Mouse (Mus musculus): ENCODE results near the gene Ndufb3. TPM values are rescaled to one million over a fixed set of nuclear protein-coding genes. Genes with fewer than 3 reads are reported as not detected.
"Not testable (repeated sequence)": the region's sequence is repeated elsewhere in the genome, so short reads cannot be mapped to it uniquely, and the experiment has no call there.

The Ndufb3 gene
- polyA plus RNA-seq, 1 experiment from 2014 or later, result 157 TPM

DNA sequence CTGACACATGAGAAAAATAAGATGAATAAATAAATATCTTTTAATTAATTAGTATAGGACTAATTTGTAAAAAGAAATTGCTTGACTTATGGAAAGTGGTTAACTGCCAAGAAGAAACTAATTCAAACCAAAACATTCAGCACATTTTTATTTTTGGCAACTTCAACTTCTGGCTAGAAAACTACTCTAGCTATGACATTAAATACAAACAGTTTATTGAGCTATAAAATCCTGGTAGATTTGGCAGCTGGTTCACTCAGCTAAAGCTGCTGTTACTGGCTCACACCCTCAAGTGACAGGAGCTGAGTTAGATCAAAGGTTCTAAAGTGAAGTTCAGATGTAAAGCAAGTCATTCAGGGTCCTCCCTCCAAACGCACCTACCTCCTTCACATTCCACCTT lies 3.6 kb upstream of the Ndufb3 start:
- Histone ChIP-seq H3K36me3 (ENCODE audit: control insufficient read depth, insufficient read depth, low read length) (no peaks in the 10 kb centered on the region), H3K27ac (ENCODE audit: low read depth, low read length) (no peak overlapping the region), H3K4me2 (no peak overlapping the region), H3K27me3 (ENCODE audit: control insufficient read depth, insufficient read depth, low read length) (no peaks in the 10 kb centered on the region), H3K4me1 (ENCODE audit: control insufficient read depth, insufficient read depth, low read length) (peaks cover 9% of the 10 kb centered on the region), H3K4me3 (ENCODE audit: low read depth, low read length) (no peak overlapping the region), H3K9ac (ENCODE audit: low read length) (no peak overlapping the region), H3K9me3 (ENCODE audit: control insufficient read depth, low read length) (no peaks in the 10 kb centered on the region)
- ATAC-seq (ENCODE audit: low FRiP score) (no peak), DNase-seq (ENCODE audit: low spot score, missing footprints) (no peak)
- WGBS, result 74% methylated on average over 1 of the region's 1 CpGs

DNA sequence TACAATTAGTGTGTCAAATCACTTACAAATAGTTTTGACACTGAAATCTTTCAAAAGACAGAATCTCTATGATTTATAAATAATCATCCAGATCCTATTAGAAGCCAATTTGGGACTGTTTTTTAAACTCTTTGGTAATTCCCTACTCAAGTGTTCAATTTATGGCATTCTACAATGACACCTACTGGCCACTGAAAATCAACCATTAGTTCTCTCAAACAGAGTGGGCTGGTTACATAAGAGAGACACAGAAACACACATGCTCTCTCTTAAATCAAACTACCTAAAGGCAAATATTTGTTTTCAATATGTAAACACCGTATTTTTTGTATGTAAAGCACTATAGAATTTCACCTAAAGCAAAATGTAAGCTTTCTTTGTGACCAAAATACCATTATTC lies 1.9 kb upstream of the Ndufb3 start:
- ATAC-seq (ENCODE audit: low FRiP score) (no peak), DNase-seq (ENCODE audit: low spot score, missing footprints) (no peak)
- Histone ChIP-seq H3K36me3 (ENCODE audit: control insufficient read depth, insufficient read depth, low read length) (no peaks in the 10 kb centered on the region), H3K9ac (ENCODE audit: low read length) (no peak overlapping the region), H3K4me1 (ENCODE audit: control insufficient read depth, insufficient read depth, low read length) (peaks cover 9% of the 10 kb centered on the region), H3K4me2 (no peak overlapping the region), H3K4me3 (ENCODE audit: low read depth, low read length) (no peak overlapping the region), H3K9me3 (ENCODE audit: control insufficient read depth, low read length) (no peaks in the 10 kb centered on the region), H3K27ac (ENCODE audit: low read depth, low read length) (no peak overlapping the region), H3K27me3 (ENCODE audit: control insufficient read depth, insufficient read depth, low read length) (no peaks in the 10 kb centered on the region)
- 78% methylated on average over 1 of the region's 1 CpGs for WGBS

DNA sequence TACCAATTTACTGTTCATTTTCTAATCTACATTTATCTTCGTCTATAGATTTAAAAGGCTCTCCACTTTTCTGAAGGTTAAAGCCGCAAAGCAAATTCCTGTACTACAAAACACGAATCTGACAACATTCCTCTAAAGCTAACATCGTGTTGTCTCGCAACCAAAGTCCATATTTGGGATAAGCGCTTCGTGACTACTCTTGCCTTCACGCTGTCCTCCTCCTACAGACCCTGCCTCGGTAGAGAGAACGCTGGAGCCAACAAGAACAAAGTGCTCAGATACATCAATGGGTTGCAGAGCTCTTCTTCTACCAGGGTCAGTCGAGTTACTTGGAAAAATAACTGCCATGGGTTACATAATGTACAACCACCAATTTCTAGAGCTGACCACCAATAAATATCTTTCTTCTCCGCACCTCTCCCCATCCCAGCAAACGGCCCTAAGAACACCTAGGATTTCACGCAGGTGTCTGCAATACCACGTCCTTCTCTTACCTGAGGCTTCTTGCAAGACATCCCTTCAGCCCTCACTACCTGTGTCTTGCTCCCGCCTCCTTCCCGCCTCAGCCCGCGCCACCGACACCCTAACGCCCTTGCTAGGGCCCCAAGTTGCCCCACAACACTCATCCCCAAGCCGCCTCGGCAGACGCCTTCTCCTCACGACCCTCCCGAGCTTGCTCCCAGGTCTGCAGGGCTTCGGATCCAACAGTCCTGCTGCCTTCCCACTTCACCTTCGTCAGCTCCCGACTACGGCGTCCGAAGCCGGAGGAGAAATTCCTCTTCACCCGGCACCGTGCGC lies 612 bp upstream of the Ndufb3 start:
- peak; percentile 84 for ATAC-seq (ENCODE audit: low FRiP score)
- H3K27ac ChIP-seq (ENCODE audit: low read depth, low read length), result no peak overlapping the region; the same call in 1 of the 2 replicates

DNA sequence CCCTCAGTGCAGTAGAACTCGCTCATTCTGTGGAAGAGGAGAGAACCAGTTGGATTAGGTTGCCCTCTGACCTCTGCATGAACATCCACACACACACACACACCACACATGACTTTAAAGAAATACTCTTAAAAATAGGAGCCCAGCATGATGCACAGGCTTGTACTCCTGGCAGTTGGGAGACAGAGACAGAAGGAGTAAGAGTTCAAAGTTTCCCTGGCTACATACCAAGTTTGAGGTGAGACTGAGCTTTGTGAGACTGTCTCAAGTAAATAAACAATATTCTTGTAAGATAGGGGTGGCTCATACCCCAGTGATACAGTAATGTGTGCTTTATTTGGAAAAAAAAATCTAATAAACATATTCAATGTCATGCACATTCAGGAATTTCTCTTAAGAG lies 1.3 kb downstream of the Ndufb3 start:
- Histone ChIP-seq H3K27ac (ENCODE audit: low read depth, low read length) (no peak overlapping the region), H3K36me3 (ENCODE audit: control insufficient read depth, insufficient read depth, low read length) (no peaks in the 10 kb centered on the region), H3K4me1 (ENCODE audit: control insufficient read depth, insufficient read depth, low read length) (peaks cover 9% of the 10 kb centered on the region), H3K9me3 (ENCODE audit: control insufficient read depth, low read length) (no peaks in the 10 kb centered on the region), H3K27me3 (ENCODE audit: control insufficient read depth, insufficient read depth, low read length) (no peaks in the 10 kb centered on the region), H3K4me2 (peak overlapping the region; percentile 71), H3K4me3 (ENCODE audit: low read depth, low read length) (no peak overlapping the region; the same call in 1 of the 2 replicates), H3K9ac (ENCODE audit: low read length) (no peak overlapping the region)
- 97% methylated on average over 1 of the region's 1 CpGs for WGBS
- DNase-seq (ENCODE audit: low spot score, missing footprints), result no peak
- no peak for ATAC-seq (ENCODE audit: low FRiP score)

More for the DNA sequence above, 612 bp upstream of the Ndufb3 start:
- Histone ChIP-seq H3K4me2 (peak overlapping the region; percentile 58), H3K27me3 (ENCODE audit: control insufficient read depth, insufficient read depth, low read length) (no peaks in the 10 kb centered on the region), H3K4me3 (ENCODE audit: low read depth, low read length) (peak overlapping the region; percentile 82), H3K9ac (ENCODE audit: low read length) (peak overlapping the region; percentile 72), H3K36me3 (ENCODE audit: control insufficient read depth, insufficient read depth, low read length) (no peaks in the 10 kb centered on the region), H3K9me3 (ENCODE audit: control insufficient read depth, low read length) (no peaks in the 10 kb centered on the region), H3K4me1 (ENCODE audit: control insufficient read depth, insufficient read depth, low read length) (peaks cover 9% of the 10 kb centered on the region)
- WGBS, result 7% methylated on average over 36 of the region's 36 CpGs
- DNase-seq (ENCODE audit: low spot score, missing footprints), result peak; percentile 91

DNA sequence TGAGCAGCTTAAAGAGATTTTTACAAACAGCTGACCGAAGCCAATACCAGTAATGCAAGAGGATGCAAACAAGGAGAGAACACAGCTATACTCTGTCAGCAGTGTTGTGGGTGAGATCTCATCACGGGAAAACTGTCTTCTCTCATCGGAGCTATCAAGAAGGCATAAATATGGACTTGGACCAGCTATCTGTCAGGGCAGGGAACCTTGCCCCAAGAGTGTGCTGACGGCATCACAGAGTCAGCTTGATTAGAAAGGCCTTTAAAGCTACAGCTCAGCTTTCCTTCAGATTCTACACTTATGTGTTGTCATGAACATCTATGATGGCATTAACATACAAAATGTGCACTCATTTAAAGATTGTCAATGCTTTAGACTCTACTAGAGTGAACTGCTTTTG lies 16.5 kb downstream of the Ndufb3 start:
- Histone ChIP-seq H3K4me3 (ENCODE audit: low read depth, low read length) (no peak overlapping the region), H3K36me3 (ENCODE audit: control insufficient read depth, insufficient read depth, low read length) (no peaks in the 10 kb centered on the region), H3K9ac (ENCODE audit: low read length) (no peak overlapping the region), H3K4me2 (no peak overlapping the region), H3K4me1 (ENCODE audit: control insufficient read depth, insufficient read depth, low read length) (no peaks in the 10 kb centered on the region), H3K9me3 (ENCODE audit: control insufficient read depth, low read length) (no peaks in the 10 kb centered on the region), H3K27ac (ENCODE audit: low read depth, low read length) (no peak overlapping the region), H3K27me3 (ENCODE audit: control insufficient read depth, insufficient read depth, low read length) (no peaks in the 10 kb centered on the region)
- no peak for ATAC-seq (ENCODE audit: low FRiP score)
- 82% methylated on average over 4 of the region's 4 CpGs for WGBS
- no peak for DNase-seq (ENCODE audit: low spot score, missing footprints)

DNA sequence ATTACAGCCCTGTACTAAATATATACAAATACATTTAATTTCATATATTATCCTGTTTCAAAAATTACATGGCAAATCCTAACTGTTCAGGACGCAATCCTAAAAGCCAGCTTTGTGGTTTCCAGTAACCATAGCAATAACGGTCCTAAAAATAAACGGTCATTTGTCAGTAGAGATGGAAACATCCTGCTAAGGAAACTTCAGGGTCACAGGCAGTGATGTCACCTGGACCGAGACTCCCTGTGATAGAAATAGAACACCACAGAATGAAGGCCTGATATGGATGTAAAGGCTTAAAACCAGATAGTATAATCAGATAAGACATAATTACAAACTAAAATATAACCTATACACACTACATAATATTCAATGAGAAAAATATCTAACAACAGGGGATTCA lies 17.6 kb downstream of the Ndufb3 start:
- H3K9ac ChIP-seq (ENCODE audit: low read length), result no peak overlapping the region
- no peaks in the 10 kb centered on the region for H3K36me3 ChIP-seq (ENCODE audit: control insufficient read depth, insufficient read depth, low read length)
- no peak overlapping the region for H3K27ac ChIP-seq (ENCODE audit: low read depth, low read length)
- H3K9me3 ChIP-seq (ENCODE audit: control insufficient read depth, low read length), result no peaks in the 10 kb centered on the region
- H3K4me3 ChIP-seq (ENCODE audit: low read depth, low read length), result no peak overlapping the region
- DNase-seq (ENCODE audit: low spot score, missing footprints) (no peak), ATAC-seq (ENCODE audit: low FRiP score) (no peak)
- H3K27me3 ChIP-seq (ENCODE audit: control insufficient read depth, insufficient read depth, low read length), result no peaks in the 10 kb centered on the region
- WGBS, result 85% methylated on average over 4 of the region's 4 CpGs
- H3K4me2 ChIP-seq, result no peak overlapping the region
- H3K4me1 ChIP-seq (ENCODE audit: control insufficient read depth, insufficient read depth, low read length), result no peaks in the 10 kb centered on the region

DNA sequence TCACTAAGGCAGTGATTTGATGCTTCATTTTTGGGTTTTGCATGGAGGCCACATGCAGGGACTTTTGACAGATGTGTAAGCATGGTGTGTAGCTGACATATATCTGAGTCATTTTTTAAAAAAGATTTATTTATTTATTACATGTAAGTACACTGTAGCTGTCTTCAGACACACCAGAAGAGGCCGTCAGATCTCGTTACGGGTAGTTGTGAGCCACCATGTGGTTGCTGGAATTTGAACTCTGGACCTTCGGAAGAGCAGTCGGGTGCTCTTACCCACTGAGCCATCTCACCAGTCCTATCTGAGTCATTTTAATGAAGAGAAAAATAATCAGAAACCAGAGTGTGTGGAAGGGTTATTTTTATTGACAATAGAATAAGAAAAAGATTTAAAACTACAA lies 23.4 kb downstream of the Ndufb3 start:
- ATAC-seq (ENCODE audit: low FRiP score); H3K9ac ChIP-seq (ENCODE audit: low read length); H3K27ac ChIP-seq (ENCODE audit: low read depth, low read length); DNase-seq (ENCODE audit: low spot score, missing footprints); H3K27me3 ChIP-seq (ENCODE audit: control insufficient read depth, insufficient read depth, low read length); H3K36me3 ChIP-seq (ENCODE audit: control insufficient read depth, insufficient read depth, low read length); H3K4me2 ChIP-seq; H3K9me3 ChIP-seq (ENCODE audit: control insufficient read depth, low read length); H3K4me1 ChIP-seq (ENCODE audit: control insufficient read depth, insufficient read depth, low read length); H3K4me3 ChIP-seq (ENCODE audit: low read depth, low read length): not testable (repeated sequence)
- 92% methylated on average over 5 of the region's 5 CpGs for WGBS

DNA sequence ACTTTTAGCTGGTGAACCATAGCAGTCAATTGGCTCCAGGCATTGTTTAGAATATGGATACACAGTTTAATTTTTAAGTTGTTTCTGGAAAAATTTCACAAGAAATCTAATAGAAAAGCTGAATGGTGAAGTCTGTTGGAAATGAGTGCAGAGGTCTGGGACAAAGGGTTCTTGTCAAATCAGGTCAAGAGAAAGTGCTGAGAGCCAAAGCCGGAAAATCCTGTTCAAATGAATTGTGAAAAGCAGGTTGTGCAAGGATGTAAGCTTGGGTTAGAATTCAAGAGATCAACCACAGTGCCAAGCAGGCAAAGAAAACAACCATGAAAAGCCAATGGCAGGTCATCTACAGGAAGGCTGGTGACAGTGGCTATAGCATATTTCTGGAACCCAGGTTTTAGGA lies 24.0 kb downstream of the Ndufb3 start:
- no peak for ATAC-seq (ENCODE audit: low FRiP score)

DNA sequence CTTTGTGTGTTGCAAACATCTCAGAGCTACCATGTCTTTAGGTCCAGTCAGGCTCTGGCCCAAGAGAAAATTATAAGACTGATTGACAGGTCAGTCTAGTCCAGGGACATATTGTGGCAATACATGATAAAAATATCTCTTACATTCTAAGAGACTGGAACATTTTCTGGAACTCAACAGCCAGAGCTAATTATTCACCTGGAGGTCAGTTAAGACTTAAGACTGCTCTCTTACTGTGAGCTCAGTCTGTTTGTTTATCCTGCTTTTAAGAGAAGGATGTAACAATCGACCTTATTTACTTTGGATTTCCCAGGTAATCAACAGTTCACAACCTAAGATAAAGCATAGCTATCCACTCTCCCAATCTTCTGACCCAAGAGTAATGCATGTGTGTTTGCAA lies 24.4 kb downstream of the Ndufb3 start:
- Histone ChIP-seq H3K27me3 (ENCODE audit: control insufficient read depth, insufficient read depth, low read length) (no peaks in the 10 kb centered on the region), H3K4me1 (ENCODE audit: control insufficient read depth, insufficient read depth, low read length) (no peaks in the 10 kb centered on the region), H3K9me3 (ENCODE audit: control insufficient read depth, low read length) (no peaks in the 10 kb centered on the region), H3K36me3 (ENCODE audit: control insufficient read depth, insufficient read depth, low read length) (no peaks in the 10 kb centered on the region), H3K4me2 (no peak overlapping the region), H3K27ac (ENCODE audit: low read depth, low read length) (no peak overlapping the region), H3K9ac (ENCODE audit: low read length) (no peak overlapping the region), H3K4me3 (ENCODE audit: low read depth, low read length) (no peak overlapping the region)
- DNase-seq (ENCODE audit: low spot score, missing footprints) (no peak), ATAC-seq (ENCODE audit: low FRiP score) (no peak)
- WGBS, result 43% methylated on average over 1 of the region's 1 CpGs

More for the DNA sequence above, 24.0 kb downstream of the Ndufb3 start:
- no peak overlapping the region for H3K4me2 ChIP-seq
- H3K9me3 ChIP-seq (ENCODE audit: control insufficient read depth, low read length), result no peaks in the 10 kb centered on the region
- DNase-seq (ENCODE audit: low spot score, missing footprints), result no peak
- no peak overlapping the region for H3K4me3 ChIP-seq (ENCODE audit: low read depth, low read length)
- no peak overlapping the region for H3K9ac ChIP-seq (ENCODE audit: low read length)
- no peaks in the 10 kb centered on the region for H3K36me3 ChIP-seq (ENCODE audit: control insufficient read depth, insufficient read depth, low read length)
- H3K4me1 ChIP-seq (ENCODE audit: control insufficient read depth, insufficient read depth, low read length), result no peaks in the 10 kb centered on the region
- 87% methylated on average over 1 of the region's 1 CpGs for WGBS
- H3K27me3 ChIP-seq (ENCODE audit: control insufficient read depth, insufficient read depth, low read length), result no peaks in the 10 kb centered on the region
- H3K27ac ChIP-seq (ENCODE audit: low read depth, low read length), result no peak overlapping the region
